Mouse (Mus musculus) forebrain, embryonic 13.5 days (tissue): ENCODE results near the gene Opn4. TPM values are rescaled to one million over a fixed set of nuclear protein-coding genes. Genes with fewer than 3 reads are reported as not detected.
A peak's percentile ranks its signal among the peaks of the same experiment; 100 is the strongest.

Source experiments
- ATAC-seq: fragments of 200-750 bp; cut with Nextera tagmentation; 2 replicates; pipeline ENCODE4 v1.8.0; 2017
- H3K27ac ChIP-seq: fragments of 300-500 bp; sonication (generic); 2 replicates; pipeline ENCODE4 v1.5.1; 2015; ENCODE audit warnings: inconsistent platforms, mild to moderate bottlenecking, moderate library complexity
- H3K27me3 ChIP-seq: fragments of 300-500 bp; sonication (generic); 2 replicates; pipeline ENCODE4 v1.6.1; 2015; ENCODE audit warnings: mild to moderate bottlenecking, inconsistent platforms
- H3K36me3 ChIP-seq: fragments of 300-500 bp; sonication (generic); 2 replicates; pipeline ENCODE4 v1.6.1; 2015; ENCODE audit warnings: mild to moderate bottlenecking, inconsistent platforms; ENCODE audit not compliant: poor library complexity, severe bottlenecking
- H3K4me1 ChIP-seq: fragments of 300-500 bp; sonication (generic); 2 replicates; pipeline ENCODE4 v1.6.1; 2015; ENCODE audit warnings: inconsistent platforms
- H3K4me2 ChIP-seq: fragments of 300-500 bp; sonication (generic); 2 replicates; pipeline ENCODE4 v1.6.1; 2015; ENCODE audit warnings: inconsistent platforms, mild to moderate bottlenecking, moderate library complexity
- H3K4me3 ChIP-seq: fragments of 300-500 bp; sonication (generic); 2 replicates; pipeline ENCODE4 v1.5.1; 2015; ENCODE audit warnings: mild to moderate bottlenecking, inconsistent platforms
- H3K9ac ChIP-seq: fragments of 300-500 bp; sonication (generic); 2 replicates; pipeline ENCODE4 v1.6.1; 2015; ENCODE audit warnings: mild to moderate bottlenecking, inconsistent platforms
- H3K9me3 ChIP-seq: fragments of 300-500 bp; sonication (generic); replicated peaks from 2 replicates; pipeline ENCODE4 v1.6.1; 2016; ENCODE audit warnings: inconsistent platforms
- WGBS: fragments of 180-500 bp; shearing (Covaris S2); methylation state at CpG from one replicate; pipeline ENCODE4 v1.1.7; 2015; 5-methylcytosine and 5-hydroxymethylcytosine counted together
- polyA plus RNA-seq: library from polyadenylated mRNA; unstranded; fragments of >200 nt; fragmentation: Nextera tagmentation; extraction: Ambion mirVana; gene quantifications from 2 replicates; pipeline ENCODE4 v1.2.1, GENCODE M21; 2015

The Opn4 gene
- polyA plus RNA-seq, 1 experiment from 2014 or later = not detected

GRCm38 (mm10) chr14:34615625-34616024 lies 15.7 kb upstream of the Opn4 start:
- WGBS = 60% methylated on average over 4 of the region's 4 CpGs
- no peak overlapping the region for H3K4me2 ChIP-seq
- H3K4me3 ChIP-seq = no peak overlapping the region
- H3K9ac ChIP-seq = no peak overlapping the region
- no peak for ATAC-seq
- H3K4me1 ChIP-seq = peaks cover 8% of the 10 kb centered on the region; the same call in 1 of the 2 replicates
- H3K27me3 ChIP-seq = peaks cover 38% of the 10 kb centered on the region
- no peak overlapping the region for H3K27ac ChIP-seq
- H3K36me3 ChIP-seq = no peaks in the 10 kb centered on the region
- H3K9me3 ChIP-seq = no peaks in the 10 kb centered on the region

GRCm38 (mm10) chr14:34615082-34615481 lies 15.1 kb upstream of the Opn4 start:
- Histone ChIP-seq H3K4me3 (peak overlapping the region; percentile 11), H3K36me3 (no peaks in the 10 kb centered on the region)

DNA sequence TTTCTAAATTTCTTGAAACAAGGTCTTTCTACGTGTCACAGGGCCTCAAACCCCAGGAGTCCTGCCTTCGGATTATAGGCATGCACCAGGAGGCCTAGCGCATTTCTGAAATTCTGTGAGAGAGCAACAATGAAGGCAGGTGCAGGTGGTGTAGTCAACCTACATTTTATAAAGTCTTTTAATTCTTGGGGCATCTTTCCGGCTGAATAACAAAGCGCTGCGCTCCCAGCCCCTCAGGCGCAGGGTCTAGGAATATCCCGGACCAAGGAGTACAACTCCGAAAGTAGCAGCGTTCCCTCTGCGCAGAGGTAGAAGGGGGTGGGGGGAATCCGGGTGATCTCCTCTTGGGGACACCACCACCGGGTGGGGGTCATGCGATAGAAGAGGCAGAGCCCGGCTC lies 14.6 kb upstream of the Opn4 start:
- Histone ChIP-seq H3K27ac (no peak overlapping the region), H3K9me3 (no peaks in the 10 kb centered on the region), H3K27me3 (peaks cover 38% of the 10 kb centered on the region), H3K36me3 (no peaks in the 10 kb centered on the region), H3K4me3 (peak overlapping the region; percentile 11), H3K9ac (no peak overlapping the region; the same call in 1 of the 2 replicates), H3K4me2 (peak overlapping the region; percentile 44), H3K4me1 (peaks cover 8% of the 10 kb centered on the region; the same call in 1 of the 2 replicates)
- WGBS = 5% methylated on average over 15 of the region's 15 CpGs
- no peak for ATAC-seq

More at GRCm38 (mm10) chr14:34615082-34615481, 15.1 kb upstream of the Opn4 start:
- Histone ChIP-seq H3K27me3 (peaks cover 38% of the 10 kb centered on the region), H3K4me2 (peak overlapping the region; percentile 44), H3K9me3 (no peaks in the 10 kb centered on the region), H3K9ac (no peak overlapping the region; the same call in 1 of the 2 replicates), H3K4me1 (peaks cover 8% of the 10 kb centered on the region; the same call in 1 of the 2 replicates), H3K27ac (no peak overlapping the region)
- ATAC-seq = no peak
- 2% methylated on average over 13 of the region's 13 CpGs for WGBS

DNA sequence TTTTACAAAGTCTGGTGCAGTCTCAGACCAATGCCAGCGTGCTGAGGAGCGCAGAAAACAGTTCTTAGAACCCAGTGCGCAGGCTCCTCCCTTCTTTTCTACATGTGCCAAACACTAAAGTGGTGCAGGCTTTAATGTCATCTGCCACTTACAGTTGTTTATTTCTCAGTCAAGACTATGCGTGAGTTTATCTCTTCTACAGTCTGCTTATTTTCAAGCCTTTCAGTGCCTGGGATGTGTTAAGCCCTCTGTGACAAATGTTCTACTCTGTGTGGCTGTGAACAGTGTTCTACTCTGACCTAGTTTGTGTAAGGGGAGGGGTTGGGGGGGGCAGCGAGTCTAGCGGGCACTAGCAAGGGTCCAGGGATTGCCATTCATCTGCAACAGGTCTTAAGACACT lies 13.6 kb upstream of the Opn4 start:
- no peak overlapping the region for H3K4me2 ChIP-seq
- H3K4me3 ChIP-seq = no peak overlapping the region
- peaks cover 8% of the 10 kb centered on the region; the same call in 1 of the 2 replicates for H3K4me1 ChIP-seq
- no peak overlapping the region for H3K9ac ChIP-seq
- H3K36me3 ChIP-seq = no peaks in the 10 kb centered on the region
- peaks cover 38% of the 10 kb centered on the region for H3K27me3 ChIP-seq
- no peak overlapping the region for H3K27ac ChIP-seq
- WGBS = 67% methylated on average over 6 of the region's 6 CpGs
- ATAC-seq = no peak
- H3K9me3 ChIP-seq = no peaks in the 10 kb centered on the region

DNA sequence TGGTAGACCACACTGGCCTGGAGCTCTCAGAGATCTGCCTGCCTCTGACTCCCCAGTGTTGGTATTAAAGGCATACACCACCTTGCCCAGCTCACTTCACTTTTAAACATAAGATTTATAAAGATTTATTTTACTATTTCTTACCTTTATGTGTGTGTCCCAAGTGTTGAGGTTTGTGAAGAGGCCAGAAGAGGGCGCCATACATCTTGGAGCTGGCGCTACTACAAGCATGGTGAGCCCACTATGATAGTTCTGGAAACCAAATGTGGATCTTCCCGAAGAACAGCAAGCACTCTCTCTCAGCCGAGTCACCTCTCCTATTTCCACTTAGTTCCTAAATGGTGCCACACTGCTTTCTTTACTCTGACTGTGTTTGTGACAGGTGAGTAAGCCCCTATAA lies 12.3 kb upstream of the Opn4 start:
- Histone ChIP-seq H3K27ac (no peak overlapping the region), H3K27me3 (peaks cover 31% of the 10 kb centered on the region), H3K36me3 (no peaks in the 10 kb centered on the region), H3K4me1 (peaks cover 8% of the 10 kb centered on the region; the same call in 1 of the 2 replicates), H3K4me2 (no peak overlapping the region), H3K9me3 (no peaks in the 10 kb centered on the region), H3K9ac (no peak overlapping the region), H3K4me3 (no peak overlapping the region)
- 50% methylated on average over 4 of the region's 4 CpGs for WGBS
- no peak for ATAC-seq

- no peaks in the 10 kb centered on the region for H3K9me3 ChIP-seq
- no peak for ATAC-seq
- H3K4me3 ChIP-seq = no peak overlapping the region
- WGBS = 84% methylated on average over 4 of the region's 4 CpGs
- peaks cover 29% of the 10 kb centered on the region for H3K27me3 ChIP-seq
- H3K4me2 ChIP-seq = no peak overlapping the region
- H3K4me1 ChIP-seq = peaks cover 8% of the 10 kb centered on the region; the same call in 1 of the 2 replicates
- no peak overlapping the region for H3K9ac ChIP-seq
- H3K36me3 ChIP-seq = no peaks in the 10 kb centered on the region
- H3K27ac ChIP-seq = no peak overlapping the region
These were observed 11.6 kb upstream of the Opn4 start for GRCm38 (mm10) chr14:34611591-34611990.

DNA sequence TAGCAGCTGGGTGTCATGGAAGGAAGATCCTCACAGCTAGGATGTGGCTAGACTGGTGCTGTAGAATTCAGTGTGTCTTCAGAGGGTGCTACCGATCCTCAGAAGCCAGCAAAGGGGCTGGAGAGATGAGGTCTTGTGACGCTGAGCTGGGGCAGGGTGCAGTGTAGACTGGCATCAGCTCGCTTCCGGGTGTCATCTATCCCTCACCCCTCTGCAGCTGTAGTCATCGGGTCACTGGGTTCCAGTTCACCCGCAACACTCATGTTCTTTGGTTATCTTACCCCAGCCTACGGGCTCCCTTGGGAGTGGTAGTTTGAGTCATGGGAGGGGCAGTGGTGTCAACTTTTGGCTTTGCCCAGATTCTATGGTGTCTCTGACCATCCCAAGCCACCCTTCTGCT lies 2.0 kb upstream of the Opn4 start:
- Histone ChIP-seq H3K36me3 (no peaks in the 10 kb centered on the region), H3K9ac (no peak overlapping the region), H3K27me3 (no peaks in the 10 kb centered on the region), H3K9me3 (no peaks in the 10 kb centered on the region), H3K4me1 (no peaks in the 10 kb centered on the region), H3K27ac (no peak overlapping the region), H3K4me2 (no peak overlapping the region), H3K4me3 (no peak overlapping the region)
- ATAC-seq = no peak
- WGBS = 89% methylated on average over 7 of the region's 7 CpGs

DNA sequence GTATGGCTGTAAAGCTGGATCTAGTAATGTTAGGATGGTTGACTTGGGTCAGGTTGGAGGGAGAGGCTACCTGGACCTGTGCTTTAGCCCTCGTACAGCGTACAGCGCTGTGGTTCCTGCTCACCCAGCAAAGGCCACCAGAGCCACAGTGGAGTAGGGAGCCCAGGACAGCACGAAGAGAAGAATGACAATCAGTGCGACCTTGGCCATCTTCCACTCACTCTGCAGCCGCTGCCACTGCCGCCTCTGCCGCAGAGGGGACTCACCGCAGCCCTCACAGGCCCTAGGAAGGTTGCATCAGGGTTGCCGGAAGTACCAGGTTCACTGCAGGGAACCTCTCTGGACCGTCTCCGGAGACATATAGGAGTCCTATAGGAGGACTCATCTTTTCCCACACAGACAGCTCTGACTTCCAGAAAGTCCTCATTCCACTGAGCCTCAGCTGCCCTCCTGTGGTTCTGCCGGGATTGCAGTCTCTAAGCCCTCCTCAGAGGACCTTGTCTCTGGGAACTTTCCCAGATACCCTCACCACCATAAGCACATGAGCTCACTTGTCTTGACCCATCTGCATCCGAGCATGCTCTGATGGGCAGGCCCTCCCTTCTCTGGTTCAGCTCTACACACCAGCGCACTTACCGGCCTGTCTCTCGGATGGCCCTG lies 4.2 kb downstream of the Opn4 start:
- WGBS = 87% methylated on average over 17 of the region's 17 CpGs
- no peak for ATAC-seq
- no peaks in the 10 kb centered on the region for H3K4me1 ChIP-seq
- H3K4me3 ChIP-seq = no peak overlapping the region
- no peak overlapping the region for H3K27ac ChIP-seq
- no peak overlapping the region for H3K9ac ChIP-seq
- no peaks in the 10 kb centered on the region for H3K9me3 ChIP-seq
- H3K4me2 ChIP-seq = no peak overlapping the region
- no peaks in the 10 kb centered on the region for H3K27me3 ChIP-seq
- no peaks in the 10 kb centered on the region for H3K36me3 ChIP-seq

DNA sequence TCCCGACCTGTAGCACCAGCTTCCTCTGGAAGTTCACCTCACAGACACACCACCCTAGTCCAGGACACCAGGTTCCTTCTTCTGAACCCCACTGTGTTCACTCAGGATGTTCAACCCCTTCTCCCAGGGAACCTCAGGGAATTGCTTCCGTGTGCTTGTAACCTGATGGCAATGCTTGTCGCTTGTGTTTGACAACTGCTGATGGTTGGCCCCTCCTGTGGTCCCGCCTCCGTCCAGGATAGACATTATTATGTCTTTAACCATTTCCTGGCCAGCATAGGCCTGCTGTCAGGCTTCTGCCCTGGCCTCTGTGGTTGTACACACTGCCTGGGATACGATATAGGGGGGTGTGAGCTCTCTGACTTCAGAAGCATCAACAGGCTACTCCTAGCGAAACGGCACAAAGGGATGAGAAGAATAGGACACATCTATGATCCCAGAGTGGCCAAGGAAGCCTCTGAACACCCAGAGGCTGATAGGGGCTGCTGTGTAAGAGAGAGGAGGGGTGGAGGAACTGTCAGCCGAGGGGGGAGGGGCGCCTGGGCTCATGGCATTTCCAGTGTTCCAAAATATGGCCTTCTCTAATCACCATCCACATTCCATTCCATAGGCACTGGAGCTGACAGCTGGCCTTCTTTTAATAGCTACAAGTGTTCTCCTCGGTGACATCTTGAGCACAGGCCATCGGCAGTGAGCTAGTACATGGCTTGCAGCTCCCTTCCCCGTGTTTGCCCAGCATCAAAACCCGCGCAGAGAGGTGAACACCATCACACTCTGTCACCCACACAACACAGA lies 8.0 kb downstream of the Opn4 start:
- no peak overlapping the region for H3K4me2 ChIP-seq
- no peak overlapping the region for H3K4me3 ChIP-seq
- H3K36me3 ChIP-seq = no peaks in the 10 kb centered on the region
- H3K27ac ChIP-seq = no peak overlapping the region
- WGBS = 73% methylated on average over 15 of the region's 15 CpGs
- ATAC-seq = no peak
- no peak overlapping the region for H3K9ac ChIP-seq
- no peaks in the 10 kb centered on the region for H3K27me3 ChIP-seq
- no peaks in the 10 kb centered on the region for H3K4me1 ChIP-seq
- no peaks in the 10 kb centered on the region for H3K9me3 ChIP-seq

DNA sequence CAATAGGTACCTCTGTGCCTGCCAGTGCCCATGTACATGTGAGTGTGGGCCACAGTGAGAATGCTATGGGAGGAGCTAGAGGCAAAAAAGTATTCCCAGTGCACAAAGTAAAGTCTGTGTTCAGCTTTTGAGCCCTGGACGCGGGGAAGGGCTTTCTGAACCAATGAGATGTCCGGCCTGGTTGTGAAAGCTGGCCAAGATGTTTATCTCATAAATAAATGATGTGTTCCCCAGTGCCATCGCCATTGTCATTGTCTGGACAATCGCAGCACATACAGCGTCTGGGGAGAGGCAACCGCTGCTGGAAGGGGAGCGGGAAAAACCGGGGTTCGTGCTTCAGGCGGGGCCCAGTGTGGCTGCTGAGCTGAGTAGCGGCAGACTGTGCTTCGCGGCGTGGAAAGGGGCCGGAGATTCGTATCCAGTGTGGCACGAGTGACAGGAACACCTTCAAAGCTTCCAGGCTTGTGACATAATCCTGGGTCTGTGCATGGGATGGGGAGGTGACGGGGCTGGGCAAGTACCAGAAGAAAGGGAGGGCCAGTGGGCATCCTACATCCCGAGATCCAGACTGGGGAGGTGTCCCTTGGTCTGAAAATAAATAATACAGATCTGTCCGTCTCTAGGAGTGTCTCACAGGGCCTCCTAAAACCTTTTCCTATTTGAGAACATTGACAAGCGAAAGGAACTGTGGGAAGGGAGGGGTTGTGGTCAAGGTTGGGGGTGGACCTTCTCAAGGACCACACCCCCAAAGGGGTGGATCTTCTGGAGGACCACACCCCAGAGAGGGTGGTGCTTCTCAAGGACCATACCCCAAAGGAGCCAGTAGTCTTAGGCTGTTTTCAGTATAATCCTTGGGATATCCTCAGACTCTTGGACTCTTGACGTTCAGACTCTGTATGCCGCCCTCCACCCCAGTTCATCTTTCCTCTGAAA lies 8.9 kb downstream of the Opn4 start:
- H3K4me2 ChIP-seq = 0 out of 2 replicates have a peak overlapping the region, but pooled peaks have one; percentile 12

DNA sequence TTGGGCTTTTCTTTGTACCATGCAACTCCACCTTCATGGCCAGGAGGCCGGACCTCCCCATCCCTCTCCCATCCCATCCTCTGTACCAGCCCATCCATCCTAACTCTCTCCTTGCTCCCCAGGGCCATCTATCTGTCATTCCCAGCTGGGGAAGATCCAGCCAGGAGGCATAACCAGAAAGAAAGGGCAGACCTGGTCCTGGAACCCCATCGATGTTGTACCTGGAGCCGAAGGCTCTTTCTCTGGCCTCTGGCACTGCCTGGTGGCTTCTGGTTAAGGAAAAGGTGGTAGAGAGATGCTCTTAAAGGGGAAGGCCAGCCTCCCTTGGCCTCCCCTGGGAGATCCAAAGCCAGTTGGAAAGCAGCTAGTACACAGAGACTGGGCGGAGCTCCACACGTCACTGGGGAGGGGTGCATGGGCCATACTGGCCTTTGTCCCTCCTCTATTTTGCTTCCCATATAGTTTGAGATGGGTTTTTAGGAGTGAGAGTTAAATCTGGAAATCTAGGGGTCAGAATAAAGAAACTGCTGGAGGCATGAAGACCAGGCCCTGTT lies 9.8 kb downstream of the Opn4 start:
- Histone ChIP-seq H3K4me3 (no peak overlapping the region), H3K27ac (no peak overlapping the region), H3K9ac (no peak overlapping the region), H3K36me3 (no peaks in the 10 kb centered on the region), H3K9me3 (no peaks in the 10 kb centered on the region), H3K27me3 (no peaks in the 10 kb centered on the region), H3K4me1 (no peaks in the 10 kb centered on the region), H3K4me2 (no peak overlapping the region)
- 87% methylated on average over 5 of the region's 5 CpGs for WGBS
- ATAC-seq = no peak

More for the DNA sequence above, 8.9 kb downstream of the Opn4 start:
- H3K36me3 ChIP-seq = no peaks in the 10 kb centered on the region
- no peak overlapping the region for H3K27ac ChIP-seq
- H3K4me1 ChIP-seq = no peaks in the 10 kb centered on the region
- 59% methylated on average over 24 of the region's 24 CpGs for WGBS
- ATAC-seq = peak; percentile 28; the same call in 1 of the 2 replicates
- no peak overlapping the region for H3K9ac ChIP-seq
- no peak overlapping the region for H3K4me3 ChIP-seq
- no peaks in the 10 kb centered on the region for H3K27me3 ChIP-seq
- H3K9me3 ChIP-seq = no peaks in the 10 kb centered on the region
